Mouse (Mus musculus): ENCODE measurements around the gene Dnah7c.

The Dnah7c gene

DNA sequence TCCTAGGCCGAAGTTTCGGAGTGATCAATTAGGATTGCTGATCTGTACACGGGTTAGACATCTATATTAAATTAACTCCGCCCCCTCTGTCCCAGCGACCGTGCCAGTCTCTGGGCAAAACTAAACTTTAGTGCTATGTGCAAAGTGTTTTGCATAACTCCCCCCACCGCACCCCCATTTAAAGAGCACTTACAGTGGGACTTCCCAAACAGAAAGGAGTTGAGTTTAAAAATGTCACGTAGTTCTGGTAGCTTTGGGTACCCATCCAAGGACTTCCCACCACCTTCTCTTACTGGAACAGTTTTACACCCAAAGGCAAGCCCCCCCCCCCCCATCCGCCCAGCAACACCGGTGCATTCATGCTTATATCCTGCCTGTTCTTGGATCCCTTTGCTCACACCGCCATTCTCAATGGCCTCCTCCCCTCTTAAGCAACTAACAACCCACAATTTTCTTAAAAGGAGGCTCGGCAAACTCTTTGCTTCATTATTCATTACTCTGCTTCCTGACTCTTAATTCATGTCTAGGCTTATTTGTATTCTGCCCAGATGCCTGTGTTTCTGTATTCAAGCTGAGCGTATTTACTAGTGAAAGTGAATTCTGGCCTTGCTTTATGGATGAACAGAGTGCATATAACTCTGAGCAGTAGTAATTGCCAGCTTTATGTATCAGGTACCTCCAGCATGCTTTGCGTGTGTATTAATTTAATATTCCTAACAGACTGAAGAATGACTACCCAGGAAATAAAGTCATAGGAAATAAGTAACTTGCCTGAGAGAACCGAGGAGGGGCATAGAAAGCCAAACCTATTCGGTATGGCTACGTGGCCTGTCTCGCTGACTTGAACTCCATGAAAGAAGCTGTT, 428.9 kb downstream of the Dnah7c start:
- DNase-seq (ENCODE audit: low read depth, low spot score): peak; percentile 46

DNA sequence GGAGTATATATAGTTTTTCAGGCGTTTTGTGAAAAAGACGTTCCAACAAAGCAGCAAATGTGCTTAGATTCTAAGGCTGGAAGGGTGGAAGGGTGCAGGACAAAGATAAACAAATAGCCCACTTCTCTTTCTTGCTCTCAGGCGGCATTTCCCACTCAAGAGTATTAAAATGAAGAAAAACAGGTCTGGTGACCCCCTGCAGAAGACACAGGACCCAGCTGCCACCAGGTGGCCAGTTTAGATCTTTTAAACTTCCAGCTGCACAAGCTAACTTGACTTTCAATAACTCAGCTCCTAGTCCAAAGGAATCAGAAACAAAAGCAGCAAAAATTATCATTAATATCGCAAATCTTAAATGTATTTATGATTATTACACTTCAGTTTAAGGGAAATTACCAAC, 431.1 kb downstream of the Dnah7c start:
- DNase-seq (ENCODE audit: low read depth, low spot score): no peak

Measured in CD4-positive, CD25-positive, alpha-beta regulatory T cell, adult 2 months (primary cell).